Mouse (Mus musculus) forebrain, embryonic 12.5 days (tissue): ENCODE measurements around the gene Cdc42bpb. TPM values are rescaled to one million over a fixed set of nuclear protein-coding genes. Genes with fewer than 3 reads are reported as not detected.
A peak's percentile ranks its signal among the peaks of the same experiment; 100 is the strongest.

Source experiments
- ATAC-seq: fragments of 200-750 bp; cut with Nextera tagmentation; 2 replicates; pipeline ENCODE4 v1.8.0; 2017; ENCODE audit warnings: moderate TSS enrichment; ENCODE audit not compliant: low FRiP score
- H3K27ac ChIP-seq: fragments of 300-500 bp; sonication (generic); 2 replicates; pipeline ENCODE4 v1.5.1; 2016; ENCODE audit warnings: mild to moderate bottlenecking
- H3K27me3 ChIP-seq: fragments of 300-500 bp; sonication (generic); 2 replicates; pipeline ENCODE4 v1.6.1; 2016; ENCODE audit warnings: mild to moderate bottlenecking
- H3K36me3 ChIP-seq: fragments of 300-500 bp; sonication (generic); replicated peaks from 2 replicates; pipeline ENCODE4 v1.6.1; 2016; ENCODE audit warnings: mild to moderate bottlenecking
- H3K4me1 ChIP-seq: fragments of 300-500 bp; sonication (generic); 2 replicates; pipeline ENCODE4 v1.6.1; 2016
- H3K4me2 ChIP-seq: fragments of 300-500 bp; sonication (generic); 2 replicates; pipeline ENCODE4 v1.6.1; 2016; ENCODE audit warnings: mild to moderate bottlenecking, moderate library complexity
- H3K4me3 ChIP-seq: fragments of 300-500 bp; sonication (generic); replicated peaks from 2 replicates; pipeline ENCODE4 v1.5.1; 2016; ENCODE audit warnings: mild to moderate bottlenecking
- H3K9ac ChIP-seq: fragments of 300-500 bp; sonication (generic); 2 replicates; pipeline ENCODE4 v1.6.1; 2016; ENCODE audit warnings: mild to moderate bottlenecking
- H3K9me3 ChIP-seq: fragments of 300-500 bp; sonication (generic); 2 replicates; pipeline ENCODE4 v1.6.1; 2016
- WGBS: fragments of 180-500 bp; shearing (Covaris S2); methylation state at CpG from one replicate; pipeline ENCODE4 v1.1.7; 2016; 5-methylcytosine and 5-hydroxymethylcytosine counted together
- polyA plus RNA-seq: library from polyadenylated mRNA; unstranded; fragments of >200 nt; fragmentation: Nextera tagmentation; extraction: Ambion mirVana; gene quantifications from 2 replicates; pipeline ENCODE4 v1.2.1, GENCODE M21; 2016

The Cdc42bpb gene
- 38.9 and 41.6 TPM in 2 replicates for polyA plus RNA-seq

- 0% methylated on average over 43 of the region's 94 CpGs for WGBS
- no peaks in the 10 kb centered on the region for H3K36me3 ChIP-seq
- peaks cover 36% of the 10 kb centered on the region for H3K4me1 ChIP-seq
- peak within 1 kb of the TSS; percentile 98 for H3K4me2 ChIP-seq
- no peaks in the 10 kb centered on the region for H3K9me3 ChIP-seq
- peak within 1 kb of the TSS; percentile 84 for H3K4me3 ChIP-seq
- peak within 1 kb of the TSS; percentile 89 for H3K9ac ChIP-seq
- peak within 1 kb of the TSS; percentile 94 for H3K27ac ChIP-seq
- peak; percentile 96 for ATAC-seq
- 0 out of 2 replicates have a peak, but pooled peaks cover 5% of the 10 kb centered on the region for H3K27me3 ChIP-seq
Measured at GRCm38 (mm10) chr12:111377376-111377973, at the start of gene Cdc42bpb. Gene Cdc42bpb (minus strand): TSS chr12:111377718.

- Histone ChIP-seq H3K4me2 (no peak overlapping the region), H3K4me1 (peaks cover 33% of the 10 kb centered on the region), H3K36me3 (no peaks in the 10 kb centered on the region), H3K4me3 (no peak overlapping the region), H3K27ac (no peak overlapping the region), H3K9me3 (no peaks in the 10 kb centered on the region), H3K27me3 (peaks cover 100% of the 10 kb centered on the region), H3K9ac (no peak overlapping the region)
- peak; percentile 59; the same call in 1 of the 2 replicates for ATAC-seq
- 19% methylated on average over 29 of the region's 29 CpGs for WGBS
Measured at GRCm38 (mm10) chr12:111425789-111426460, 48.4 kb upstream of the Cdc42bpb start.

GRCm38 (mm10) chr12:111425258-111425657, 47.7 kb upstream of the Cdc42bpb start:
- Histone ChIP-seq H3K4me3 (no peak overlapping the region), H3K9me3 (no peaks in the 10 kb centered on the region), H3K4me2 (no peak overlapping the region), H3K4me1 (peaks cover 29% of the 10 kb centered on the region), H3K27ac (no peak overlapping the region), H3K36me3 (no peaks in the 10 kb centered on the region), H3K9ac (no peak overlapping the region), H3K27me3 (peaks cover 100% of the 10 kb centered on the region)
- 5% methylated on average over 15 of the region's 15 CpGs for WGBS
- no peak for ATAC-seq

GRCm38 (mm10) chr12:111424547-111424946, 47.0 kb upstream of the Cdc42bpb start:
- WGBS = 19% methylated on average over 9 of the region's 9 CpGs
- H3K4me2 ChIP-seq = no peak overlapping the region
- H3K27ac ChIP-seq = no peak overlapping the region
- peaks cover 98% of the 10 kb centered on the region for H3K27me3 ChIP-seq
- no peaks in the 10 kb centered on the region for H3K9me3 ChIP-seq
- no peak overlapping the region for H3K9ac ChIP-seq
- H3K4me3 ChIP-seq = no peak overlapping the region
- peaks cover 22% of the 10 kb centered on the region for H3K4me1 ChIP-seq
- ATAC-seq = no peak
- H3K36me3 ChIP-seq = no peaks in the 10 kb centered on the region

GRCm38 (mm10) chr12:111423570-111424129, 46.1 kb upstream of the Cdc42bpb start:
- ATAC-seq = no peak
- WGBS = 2% methylated on average over 43 of the region's 43 CpGs
- Histone ChIP-seq H3K27ac (no peak overlapping the region), H3K9me3 (no peaks in the 10 kb centered on the region), H3K27me3 (peaks cover 98% of the 10 kb centered on the region), H3K4me3 (peak overlapping the region; percentile 24), H3K4me1 (peaks cover 13% of the 10 kb centered on the region), H3K9ac (no peak overlapping the region), H3K4me2 (peak overlapping the region; percentile 42), H3K36me3 (no peaks in the 10 kb centered on the region)

GRCm38 (mm10) chr12:111422852-111423251, 45.3 kb upstream of the Cdc42bpb start:
- Histone ChIP-seq H3K27me3 (peaks cover 96% of the 10 kb centered on the region), H3K4me1 (0 out of 2 replicates have a peak, but pooled peaks cover 6% of the 10 kb centered on the region), H3K9me3 (no peaks in the 10 kb centered on the region), H3K36me3 (no peaks in the 10 kb centered on the region), H3K4me3 (no peak overlapping the region), H3K9ac (no peak overlapping the region), H3K4me2 (no peak overlapping the region), H3K27ac (no peak overlapping the region)
- 45% methylated on average over 5 of the region's 5 CpGs for WGBS
- no peak for ATAC-seq

GRCm38 (mm10) chr12:111420946-111421709, 43.6 kb upstream of the Cdc42bpb start:
- Histone ChIP-seq H3K27me3 (peaks cover 87% of the 10 kb centered on the region), H3K4me1 (peaks cover 20% of the 10 kb centered on the region), H3K4me2 (no peak overlapping the region), H3K9ac (no peak overlapping the region), H3K4me3 (no peak overlapping the region), H3K9me3 (no peaks in the 10 kb centered on the region), H3K27ac (no peak overlapping the region), H3K36me3 (no peaks in the 10 kb centered on the region)
- ATAC-seq = no peak
- WGBS = 51% methylated on average over 7 of the region's 7 CpGs

GRCm38 (mm10) chr12:111419918-111420317, 42.4 kb upstream of the Cdc42bpb start:
- H3K4me2 ChIP-seq = no peak overlapping the region
- no peak overlapping the region for H3K9ac ChIP-seq
- ATAC-seq = no peak
- H3K27ac ChIP-seq = no peak overlapping the region
- H3K4me1 ChIP-seq = peaks cover 20% of the 10 kb centered on the region
- no peaks in the 10 kb centered on the region for H3K36me3 ChIP-seq
- 77% methylated on average over 5 of the region's 5 CpGs for WGBS
- no peak overlapping the region for H3K4me3 ChIP-seq
- no peaks in the 10 kb centered on the region for H3K9me3 ChIP-seq
- peaks cover 78% of the 10 kb centered on the region for H3K27me3 ChIP-seq

GRCm38 (mm10) chr12:111416921-111417779, 39.6 kb upstream of the Cdc42bpb start, which contains the start of gene Exoc3l4:
Gene Exoc3l4 (plus strand): TSS chr12:111417017.
- Histone ChIP-seq H3K9ac (peak within 1 kb of the TSS; percentile 48; the same call in 1 of the 2 replicates), H3K27me3 (peaks cover 52% of the 10 kb centered on the region), H3K36me3 (no peaks in the 10 kb centered on the region), H3K4me2 (peak within 1 kb of the TSS; percentile 51), H3K4me1 (peaks cover 24% of the 10 kb centered on the region), H3K4me3 (peak within 1 kb of the TSS; percentile 21), H3K27ac (no peak within 1 kb of the TSS), H3K9me3 (no peaks in the 10 kb centered on the region)
- 4% methylated on average over 17 of the region's 17 CpGs for WGBS
- peak; percentile 51; the same call in 1 of the 2 replicates for ATAC-seq

GRCm38 (mm10) chr12:111413300-111413699, 35.8 kb upstream of the Cdc42bpb start:
- Histone ChIP-seq H3K4me3 (peak overlapping the region; percentile 33), H3K4me2 (peak overlapping the region; percentile 48), H3K9me3 (no peaks in the 10 kb centered on the region), H3K9ac (peak overlapping the region; percentile 33; the same call in 1 of the 2 replicates), H3K27me3 (peaks cover 26% of the 10 kb centered on the region), H3K27ac (no peak overlapping the region), H3K36me3 (no peaks in the 10 kb centered on the region), H3K4me1 (peaks cover 36% of the 10 kb centered on the region)
- 1% methylated on average over 21 of the region's 21 CpGs for WGBS
- peak; percentile 82 for ATAC-seq

- Histone ChIP-seq H3K4me1 (peaks cover 36% of the 10 kb centered on the region), H3K4me2 (peak overlapping the region; percentile 48), H3K27me3 (peaks cover 26% of the 10 kb centered on the region), H3K36me3 (no peaks in the 10 kb centered on the region), H3K27ac (no peak overlapping the region), H3K4me3 (peak overlapping the region; percentile 33), H3K9me3 (no peaks in the 10 kb centered on the region), H3K9ac (no peak overlapping the region; the same call in 1 of the 2 replicates)
- 0 out of 2 replicates have a peak, but pooled peaks have one; percentile 1 for ATAC-seq
- WGBS = 21% methylated on average over 12 of the region's 12 CpGs
Measured at GRCm38 (mm10) chr12:111412581-111413284, 35.2 kb upstream of the Cdc42bpb start.
